Mouse (Mus musculus): Measurements from ENCODE around the gene Mup17. TPM values are rescaled to one million over a fixed set of nuclear protein-coding genes. Genes with fewer than 3 reads are reported as not detected.
"Not testable (repeated sequence)": the region's sequence is repeated elsewhere in the genome, so short reads cannot be mapped to it uniquely, and the experiment has no call there.

Gene Mup17
- total RNA-seq (2021), result not detected
- long read RNA-seq, experiment 1, result 0 reads
- long read RNA-seq, experiment 2, result 0 reads

DNA sequence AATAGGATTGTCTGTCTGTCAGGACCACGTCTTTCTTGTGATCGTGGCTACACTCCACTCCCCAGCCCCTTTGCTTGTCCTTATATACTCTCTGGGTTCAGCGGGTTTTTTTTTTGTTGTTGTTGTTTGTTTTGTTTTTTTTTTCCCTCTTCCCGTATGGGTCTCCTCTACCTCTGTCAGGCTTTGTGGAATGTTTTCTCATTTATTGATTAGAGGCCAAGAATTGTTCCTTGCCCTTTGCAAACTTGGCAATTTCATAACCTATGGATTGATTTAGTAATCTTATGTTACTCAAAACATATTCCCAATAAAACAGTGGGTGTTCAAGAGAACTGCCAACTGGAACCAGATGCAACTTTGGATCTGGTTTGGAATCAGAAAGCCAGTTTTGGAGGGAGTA is at the start of gene Mup17:
Gene Mup17 (minus strand): TSS at position 101 of the 400 bp plus-strand sequence.
- not testable (repeated sequence) for DNase-seq (ENCODE audit: low spot score)

DNA sequence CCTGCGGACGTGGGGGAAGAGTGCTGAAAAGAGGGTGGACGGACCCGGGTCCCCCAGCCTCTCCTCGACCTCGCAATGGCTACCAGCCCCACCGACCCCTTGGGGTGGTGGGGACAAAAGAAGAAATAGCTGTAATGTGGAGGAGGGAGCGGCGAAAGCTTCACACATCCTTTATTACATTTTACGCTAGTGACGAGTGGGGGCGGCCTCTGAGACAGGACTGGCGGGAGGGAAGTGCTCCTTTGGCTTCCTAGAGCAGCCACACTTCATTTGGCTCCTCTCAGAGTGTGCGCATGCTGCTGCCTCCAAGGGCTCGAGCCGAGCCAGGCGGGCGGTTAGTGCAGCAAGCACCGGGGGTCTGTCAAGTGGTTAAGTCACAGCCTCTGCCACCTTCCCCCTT is 24.1 kb downstream of the Mup17 start:
- DNase-seq (ENCODE audit: low spot score), result not testable (repeated sequence)

- not testable (repeated sequence) for DNase-seq (ENCODE audit: low spot score)
These were observed 39.8 kb downstream of the Mup17 start for GRCm38 (mm10) chr4:61555887-61556286.

Other genes starting within 250 kb of the Mup17 start
- gene Mup15, start 156.1 kb downstream of the Mup17 start, total RNA-seq (2021), result not detected
- gene Mup16, start 76.3 kb downstream of the Mup17 start, total RNA-seq (2021), result 1 to 10 TPM in 1 of 2 experiments, not detected in 1; 2.5 TPM
- gene Mup18, start 78.3 kb upstream of the Mup17 start, total RNA-seq (2021), result 1 to 10 TPM in 1 of 2 experiments, under 1 TPM in 1; 0.27 to 1.3 TPM
- 1 to 10 TPM in 1 of 2 experiments, not detected in 1; 2.8 TPM for gene Mup19, start 186.4 kb upstream of the Mup17 start, total RNA-seq (2021)
- gene Mup5, start 239.4 kb upstream of the Mup17 start, total RNA-seq (2021), result not detected

Measured in gastrocnemius, adult 18-20 months (tissue).